Mouse (Mus musculus) thymus, postnatal 10 days (tissue): ENCODE data around the gene Gm15319.
A peak's percentile ranks its signal among the peaks of the same experiment; 100 is the strongest.
"Not testable (repeated sequence)": the region's sequence is repeated elsewhere in the genome, so short reads cannot be mapped to it uniquely, and the experiment has no call there.

Experiments used
- DNase-seq, 2 experiments: peaks; one replicate each; pipeline ENCODE4 v3.0.0; 2021; ENCODE audit warnings: low spot score in 2 of 2

The Gm15319 gene

DNA sequence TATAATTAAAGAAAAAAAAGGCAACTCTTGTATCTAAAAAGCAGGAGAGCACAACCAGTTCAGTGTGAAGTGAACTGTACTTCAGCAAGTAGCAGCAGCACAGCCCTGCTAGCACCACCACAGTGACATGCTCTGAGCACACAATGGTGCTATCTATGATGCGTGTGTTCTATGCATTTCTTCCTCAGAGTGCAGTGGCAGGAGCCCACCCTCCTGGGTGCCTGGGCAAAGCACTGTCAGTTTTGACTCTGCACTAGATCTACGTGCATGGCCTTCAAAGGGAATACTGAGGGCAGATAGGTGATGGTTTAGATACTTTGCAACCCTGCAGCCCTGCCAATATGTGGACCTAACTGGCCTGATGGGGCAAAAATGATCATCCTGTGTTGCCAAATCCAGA is at the start of gene Gm15319:
TSS of gene Gm15319 (minus strand) at position 101 of the 400 bp plus-strand sequence.
- DNase-seq = not testable (repeated sequence)

DNA sequence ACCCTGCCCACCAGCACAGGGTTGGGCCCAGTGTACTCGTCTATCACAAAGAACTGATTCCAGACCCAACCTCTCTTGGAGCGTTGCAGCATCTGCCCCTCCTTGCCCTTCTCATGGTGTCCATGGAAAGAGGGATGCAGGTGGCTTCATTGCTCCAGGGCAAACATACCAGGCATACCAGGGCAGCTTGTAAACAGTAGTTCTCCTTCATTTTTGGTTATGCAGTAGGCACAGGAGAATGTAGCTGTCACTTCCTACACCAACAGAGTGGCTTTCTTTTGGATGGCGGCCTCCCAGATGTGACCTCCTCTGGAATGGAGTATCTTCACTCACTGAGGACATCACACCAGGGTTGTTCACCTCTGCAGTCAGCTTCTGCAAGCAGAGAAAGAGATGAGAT is 47.3 kb upstream of the Gm15319 start:
- DNase-seq = not testable (repeated sequence)

DNA sequence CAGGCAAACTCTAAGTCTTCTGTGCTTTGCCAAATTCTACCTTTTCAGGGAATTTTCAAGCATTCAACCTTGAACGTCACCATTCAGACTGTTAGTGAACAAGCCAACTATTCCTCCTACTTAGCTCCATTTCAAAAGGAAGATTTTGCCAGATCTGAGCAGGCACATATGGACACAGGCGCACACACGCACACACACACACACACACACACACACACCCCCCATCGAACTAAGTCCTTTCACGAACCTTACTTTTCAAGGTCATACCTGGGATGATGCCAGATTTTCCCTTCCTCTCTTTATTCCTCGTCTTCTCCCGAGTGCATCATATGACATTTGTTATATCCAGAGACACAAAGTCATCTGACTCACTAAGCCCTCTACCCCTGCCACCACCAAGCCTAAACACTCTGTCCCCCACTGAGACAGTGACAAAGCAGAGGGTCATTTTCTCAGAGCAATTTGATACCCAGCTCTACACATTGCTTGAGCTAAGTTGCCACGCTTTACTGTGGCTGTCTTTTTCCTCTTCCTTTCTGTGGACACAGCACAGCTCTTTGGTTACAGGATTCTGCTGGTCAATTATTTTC is 45.5 kb upstream of the Gm15319 start:
- DNase-seq = peak; percentile 31 to 50

GRCm38 (mm10) chr8:20389363-20389739 is 26.3 kb upstream of the Gm15319 start:
- peak; percentile 7 to 23 for DNase-seq

- DNase-seq = peak; percentile 37 to 52
Observed at GRCm38 (mm10) chr8:20388706-20389362, 25.8 kb upstream of the Gm15319 start.

DNA sequence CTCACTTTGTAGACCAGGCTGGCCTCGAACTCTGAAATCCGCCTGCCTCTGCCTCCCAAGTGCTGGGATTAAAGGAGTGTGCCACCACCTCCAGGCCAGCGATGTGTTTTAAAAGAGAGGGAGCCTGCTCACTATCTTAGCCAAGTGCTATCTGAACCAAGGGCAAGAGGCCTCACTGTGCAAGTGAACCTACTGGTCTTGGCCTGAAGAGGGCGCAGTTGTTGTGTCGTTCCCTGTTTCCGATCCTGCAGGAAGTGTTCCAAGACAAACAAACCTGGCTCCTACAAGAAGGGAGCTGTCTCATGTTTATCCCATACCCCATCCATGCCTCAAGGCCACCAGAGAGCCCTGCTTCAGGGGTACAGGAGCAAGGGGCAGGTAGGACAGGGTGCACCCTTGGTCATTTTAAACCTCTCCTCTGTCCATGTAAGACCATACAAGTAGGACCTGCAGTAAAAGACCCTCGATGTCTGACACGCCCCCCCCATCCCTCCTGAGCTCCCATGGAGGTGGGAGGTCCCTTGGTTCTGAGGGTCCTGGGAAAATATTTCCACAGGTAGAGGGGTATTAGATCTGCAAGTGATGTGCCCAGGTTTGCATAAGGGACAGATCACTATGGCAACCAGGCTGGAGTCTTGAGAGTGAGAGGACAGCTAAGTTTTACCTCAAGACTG is 24.2 kb upstream of the Gm15319 start:
- peak; percentile 24 to 35 for DNase-seq

DNA sequence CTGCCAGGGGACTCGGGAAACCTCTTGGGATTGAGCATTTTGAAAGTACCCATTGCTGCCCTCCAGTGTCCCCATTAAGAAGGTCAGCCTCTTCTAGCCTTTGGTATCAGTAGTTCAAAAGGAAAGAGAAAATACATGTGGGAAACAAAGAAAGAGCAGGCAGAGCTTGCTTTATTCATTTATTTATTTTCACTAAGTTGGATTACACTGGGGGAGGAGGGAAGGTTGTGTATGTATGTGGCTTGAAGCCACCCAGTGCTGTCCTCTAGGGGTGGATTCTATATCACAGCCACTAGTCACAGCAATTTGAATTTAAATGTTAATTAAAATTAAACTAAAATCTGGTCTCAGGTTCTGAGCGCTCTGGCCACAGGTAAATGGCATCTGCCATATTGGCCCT is 22.0 kb upstream of the Gm15319 start:
- DNase-seq = not testable (repeated sequence)

DNA sequence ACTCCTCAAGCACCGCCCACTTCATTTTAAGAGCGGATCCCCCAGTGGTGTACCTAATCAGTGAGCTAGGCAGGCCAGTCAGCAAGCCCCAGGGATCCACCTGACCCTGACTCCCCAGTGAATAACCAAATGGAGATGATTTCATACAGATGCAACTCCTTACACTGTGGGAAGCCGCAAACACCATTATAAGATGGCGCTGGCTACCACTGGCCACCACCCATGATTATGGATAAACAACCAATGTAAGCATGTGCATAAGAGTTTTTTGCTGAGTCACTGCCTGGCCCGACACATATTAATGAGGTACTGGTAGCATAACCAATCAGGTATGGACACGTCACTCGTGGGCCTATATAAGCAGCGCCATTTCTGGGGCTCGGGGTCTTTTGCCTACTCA is 21.1 kb upstream of the Gm15319 start:
- DNase-seq = peak; percentile 6 to 10

GRCm38 (mm10) chr8:20382146-20382545 is 19.1 kb upstream of the Gm15319 start:
- DNase-seq = peak; percentile 2 to 3

- DNase-seq = not testable (repeated sequence)
Observed at GRCm38 (mm10) chr8:20381637-20382036, 18.6 kb upstream of the Gm15319 start.

GRCm38 (mm10) chr8:20381239-20381620 is 18.2 kb upstream of the Gm15319 start:
- not testable (repeated sequence) for DNase-seq

GRCm38 (mm10) chr8:20380590-20381238 is 17.7 kb upstream of the Gm15319 start:
- peak; percentile 4 to 11 for DNase-seq

GRCm38 (mm10) chr8:20379650-20380436 is 16.8 kb upstream of the Gm15319 start:
- peak; percentile 9 to 30 for DNase-seq

DNA sequence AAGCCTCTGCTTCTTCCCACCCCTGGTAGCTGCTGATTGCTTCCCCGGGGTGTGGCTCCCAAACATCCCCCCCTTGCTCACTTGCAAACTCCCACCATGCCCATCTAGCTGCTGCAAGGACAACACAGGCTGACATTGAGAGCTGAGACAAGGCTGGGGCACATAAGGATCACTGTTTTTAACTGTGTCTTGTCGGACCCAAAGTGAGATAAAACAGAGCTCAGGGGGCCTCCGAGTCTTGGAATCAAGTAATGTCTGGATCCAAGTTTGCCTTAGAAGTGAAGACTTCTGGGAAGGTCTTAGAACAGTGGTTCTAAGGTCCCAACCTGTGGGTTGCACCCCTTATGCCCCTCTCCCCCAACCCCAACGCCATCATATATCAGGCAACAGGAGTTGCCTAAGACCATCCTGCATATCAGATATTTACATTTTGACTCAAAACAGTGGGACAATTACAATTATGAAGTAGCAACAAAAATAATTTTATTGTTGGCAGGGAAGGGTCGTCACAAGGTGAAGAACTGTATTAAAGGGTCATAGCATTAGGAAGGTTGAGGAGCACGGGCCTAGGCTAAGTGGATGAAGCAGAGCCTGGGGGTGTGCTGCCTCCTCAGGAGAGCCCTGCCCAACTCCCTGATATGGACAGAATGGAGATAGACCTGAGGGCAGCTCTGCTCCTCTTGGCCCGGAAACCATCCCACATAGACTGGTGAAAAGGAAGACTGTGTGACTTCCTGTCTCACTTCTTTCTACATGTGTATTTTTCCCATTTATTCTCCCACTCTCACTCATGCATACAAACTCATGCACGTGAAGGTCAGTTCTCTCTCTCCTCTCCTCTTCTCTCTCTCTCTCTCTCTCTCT is 16.0 kb upstream of the Gm15319 start:
- DNase-seq = peak; percentile 32 to 45

DNA sequence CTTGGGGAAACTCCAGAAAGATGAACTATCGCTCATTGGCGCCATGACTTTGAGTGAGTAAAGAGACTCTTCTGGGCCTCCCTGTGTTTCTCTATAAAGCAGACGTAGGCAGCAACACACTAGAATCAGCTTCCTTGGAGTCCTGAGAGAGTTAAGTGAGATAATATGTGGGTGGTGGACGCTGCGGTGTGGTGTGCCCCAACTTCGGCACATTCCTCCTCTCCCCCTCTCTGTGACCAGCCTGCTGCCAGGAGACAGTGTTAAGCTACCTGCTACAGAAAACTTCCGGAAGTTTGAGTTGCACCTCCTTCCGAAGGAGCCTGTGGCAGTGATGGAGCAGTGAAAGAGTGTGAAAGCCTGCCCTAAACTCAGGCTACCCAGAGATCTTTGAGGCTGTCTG is 15.3 kb upstream of the Gm15319 start:
- peak; percentile 38 to 42 for DNase-seq

GRCm38 (mm10) chr8:20375698-20376097 is 12.7 kb upstream of the Gm15319 start:
- DNase-seq = peak; percentile 3

DNA sequence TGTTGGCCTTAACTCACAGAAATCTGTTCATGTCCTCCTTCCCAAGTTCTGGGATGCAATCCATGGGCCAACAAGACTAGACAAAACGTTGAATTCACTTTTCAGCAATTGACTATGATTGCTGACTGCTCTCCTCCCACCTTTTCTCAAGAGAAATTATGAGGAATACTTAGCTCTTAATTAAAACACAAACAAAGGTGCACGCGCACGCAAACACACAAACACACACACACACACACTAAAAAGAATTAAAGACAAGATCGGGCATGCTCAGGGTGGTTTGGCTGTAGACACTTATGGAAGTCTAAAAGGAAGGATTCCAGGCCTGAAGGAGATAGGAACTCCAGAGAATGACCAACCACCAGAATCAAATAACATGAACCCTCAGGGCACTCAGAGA is 6.6 kb downstream of the Gm15319 start:
- not testable (repeated sequence) for DNase-seq

DNA sequence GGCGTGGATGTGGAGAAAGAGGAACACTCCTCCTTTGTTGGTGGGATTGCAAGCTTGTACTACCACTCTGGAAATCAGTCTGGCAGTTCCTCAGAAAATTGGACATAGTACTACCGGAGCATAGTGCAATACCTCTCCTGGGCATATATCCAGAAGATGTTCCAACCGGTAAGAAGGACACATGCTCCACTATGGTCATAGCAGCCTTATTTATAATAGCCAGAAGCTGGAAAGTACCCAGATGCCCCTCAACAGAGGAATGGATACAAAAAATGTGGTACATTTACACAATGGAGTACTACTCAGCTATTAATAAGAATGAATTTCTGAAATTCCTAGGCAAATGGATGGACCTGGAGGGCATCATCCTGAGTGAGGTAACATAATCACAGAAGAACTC is 9.4 kb downstream of the Gm15319 start:
- DNase-seq = peak in 1 of 2 experiments; percentile 5

DNA sequence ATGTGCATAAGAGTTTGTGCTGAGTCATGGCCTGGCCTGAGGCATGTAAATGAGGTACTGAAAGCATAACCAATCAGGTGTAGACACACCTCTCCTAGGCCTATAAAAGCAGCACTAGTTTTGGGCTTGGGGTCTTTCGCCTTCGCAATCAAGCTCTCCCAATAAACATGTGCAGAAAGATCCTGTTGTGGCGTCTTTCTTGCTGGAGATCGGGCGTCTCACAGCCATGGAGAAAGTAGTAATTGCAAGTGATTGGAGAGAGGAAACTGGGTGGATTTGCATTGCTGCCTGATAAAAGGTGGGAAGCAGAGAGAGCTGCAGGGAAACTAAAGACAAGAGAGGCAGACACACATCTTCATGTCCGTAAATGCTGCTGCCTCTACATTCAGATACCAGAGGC is 60.3 kb downstream of the Gm15319 start:
- not testable (repeated sequence) for DNase-seq

DNA sequence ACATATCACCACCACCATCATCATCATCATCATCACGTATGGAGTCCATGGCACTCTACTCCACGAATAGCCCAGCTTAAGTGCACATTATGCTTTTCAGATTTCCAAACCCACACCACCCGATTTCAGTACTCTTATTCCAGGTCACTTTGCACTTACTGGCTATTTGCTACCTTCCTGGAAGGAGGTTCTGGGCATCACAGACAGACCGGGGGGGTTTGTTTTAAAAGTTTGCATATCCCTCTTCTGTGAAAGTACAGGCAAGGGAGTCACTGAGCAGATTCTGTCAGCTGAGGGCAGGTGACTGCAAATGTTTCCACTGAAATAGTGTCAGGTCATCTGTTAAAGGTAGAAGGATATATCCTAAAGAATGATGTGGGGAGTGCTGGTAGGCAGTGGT is 63.0 kb downstream of the Gm15319 start:
- not testable (repeated sequence) for DNase-seq
